Mouse (Mus musculus) lung, adult 2 months (tissue): ENCODE data around the gene Szt2. TPM values are rescaled to one million over a fixed set of nuclear protein-coding genes. Genes with fewer than 3 reads are reported as not detected.

Experiments
- DNase-seq: peaks from one replicate; pipeline ENCODE4 v3.0.0; 2022
- H3K4me1 ChIP-seq: fragments of 200-500 bp; 2 replicates; pipeline ENCODE4 v1.6.1; 2011; ENCODE audit warnings: low read length; ENCODE audit not compliant: control insufficient read depth, insufficient read depth
- H3K4me3 ChIP-seq: fragments of 200-500 bp; replicated peaks from 2 replicates; pipeline ENCODE3; 2011; ENCODE audit warnings: low read depth, mild to moderate bottlenecking, control low read depth, low read length; ENCODE audit errors: extremely low read depth
- CTCF ChIP-seq: fragments of 200-500 bp; IDR thresholded peaks from 2 replicates; pipeline ENCODE4 v1.5.1; 2011; ENCODE audit warnings: mild to moderate bottlenecking, low read length, control low read depth; ENCODE audit not compliant: insufficient read depth
- POLR2A ChIP-seq: fragments of 200-500 bp; IDR thresholded peaks from 2 replicates; pipeline ENCODE4 v1.6.1; 2011; ENCODE audit warnings: low read depth, mild to moderate bottlenecking, control low read depth, low read length, borderline replicate concordance; ENCODE audit errors: extremely low read depth
- WGBS: fragments of 180-500 bp; shearing (Covaris S2); methylation state at CpG from one replicate; pipeline ENCODE4 v1.1.7; 2018; 5-methylcytosine and 5-hydroxymethylcytosine counted together
- polyA plus RNA-seq: library from polyadenylated mRNA; depleted of rRNA; stranded (reverse); fragments of >200 nt; gene quantifications from 2 replicates; pipeline ENCODE4 v1.2.3, GENCODE M21; 2012

Gene Szt2
- polyA plus RNA-seq, 1 experiment = 54.4 TPM

GRCm38 (mm10) chr4:118362879-118363278, 46.2 kb downstream of the Szt2 start:
- no peak for TF ChIP-seq CTCF
- TF ChIP-seq POLR2A = no peak
- Histone ChIP-seq H3K4me3 (no peak overlapping the region), H3K4me1 (no peaks in the 10 kb centered on the region; the same call in none of the 2 replicates)
- WGBS = 70% methylated on average over 6 of the region's 6 CpGs
- no peak for DNase-seq

- Histone ChIP-seq H3K4me1 (no peaks in the 10 kb centered on the region; the same call in none of the 2 replicates), H3K4me3 (no peak overlapping the region)
- TF ChIP-seq POLR2A (no peak), CTCF (no peak)
- 92% methylated on average over 5 of the region's 5 CpGs for WGBS
- no peak for DNase-seq
Observed at GRCm38 (mm10) chr4:118361451-118361850, 47.6 kb downstream of the Szt2 start.

GRCm38 (mm10) chr4:118359896-118360720, 49.0 kb downstream of the Szt2 start:
- Histone ChIP-seq H3K4me3 (peak overlapping the region; percentile 72), H3K4me1 (no peaks in the 10 kb centered on the region; the same call in 1 of the 2 replicates)
- TF ChIP-seq POLR2A (peak; percentile 59; the same call in 1 of the 2 replicates), CTCF (no peak)
- WGBS = 2% methylated on average over 54 of the region's 54 CpGs
- DNase-seq = peak; percentile 82

DNA sequence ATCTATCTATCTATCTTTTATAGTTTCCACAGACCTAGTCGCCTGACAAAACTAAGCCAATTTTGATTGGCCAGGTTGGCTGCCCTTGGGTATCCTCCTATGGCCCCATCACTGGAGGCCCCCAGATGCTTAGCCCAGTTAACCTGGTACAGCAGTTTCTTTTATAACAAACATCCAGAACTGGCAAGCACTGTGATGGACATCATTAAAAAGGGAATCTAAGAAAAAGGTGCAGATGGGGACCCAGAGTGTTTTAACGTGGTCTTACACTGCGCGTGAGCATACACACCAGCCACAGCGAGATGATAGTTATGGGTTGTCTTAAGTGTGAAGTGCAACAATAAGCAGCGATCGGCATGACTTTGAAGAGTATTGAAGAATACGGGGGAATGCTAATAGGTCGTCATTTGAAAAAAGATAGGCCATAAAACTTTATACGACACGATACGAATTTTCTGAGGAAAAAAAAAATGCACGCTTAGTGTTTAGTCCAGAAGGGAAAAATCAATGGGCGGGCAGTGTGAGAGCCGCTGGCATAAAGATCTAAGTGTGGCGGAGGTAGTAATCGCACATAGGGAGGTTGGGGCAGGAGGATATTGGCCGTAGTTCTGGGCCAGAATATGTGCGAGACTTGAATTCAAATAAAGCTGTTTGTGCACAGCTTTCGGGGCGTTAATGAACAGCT, 49.7 kb downstream of the Szt2 start:
- WGBS = 10% methylated on average over 21 of the region's 21 CpGs
- no peaks in the 10 kb centered on the region; the same call in 1 of the 2 replicates for H3K4me1 ChIP-seq
- TF ChIP-seq POLR2A = no peak
- no peak for TF ChIP-seq CTCF
- no peak for DNase-seq
- peak overlapping the region; percentile 72 for H3K4me3 ChIP-seq

GRCm38 (mm10) chr4:118358159-118358895, 50.7 kb downstream of the Szt2 start:
- no peak for DNase-seq
- Histone ChIP-seq H3K4me3 (no peak overlapping the region), H3K4me1 (no peaks in the 10 kb centered on the region; the same call in 1 of the 2 replicates)
- WGBS = 83% methylated on average over 17 of the region's 17 CpGs
- TF ChIP-seq CTCF (no peak), POLR2A (no peak)

- TF ChIP-seq CTCF (no peak), POLR2A (no peak)
- WGBS = 90% methylated on average over 8 of the region's 8 CpGs
- no peaks in the 10 kb centered on the region; the same call in 1 of the 2 replicates for H3K4me1 ChIP-seq
- H3K4me3 ChIP-seq = no peak overlapping the region
- DNase-seq = no peak
Observed at GRCm38 (mm10) chr4:118357504-118357903, 51.6 kb downstream of the Szt2 start.

GRCm38 (mm10) chr4:118356738-118357137, 52.3 kb downstream of the Szt2 start:
- 74% methylated on average over 6 of the region's 6 CpGs for WGBS
- TF ChIP-seq CTCF (no peak), POLR2A (no peak)
- no peak overlapping the region for H3K4me3 ChIP-seq
- DNase-seq = no peak
- no peaks in the 10 kb centered on the region; the same call in 1 of the 2 replicates for H3K4me1 ChIP-seq

- no peak for TF ChIP-seq POLR2A
- no peak for TF ChIP-seq CTCF
- no peak overlapping the region for H3K4me3 ChIP-seq
- DNase-seq = no peak
- WGBS = 66% methylated on average over 3 of the region's 3 CpGs
- no peaks in the 10 kb centered on the region; the same call in 1 of the 2 replicates for H3K4me1 ChIP-seq
Observed at GRCm38 (mm10) chr4:118354289-118354688, 54.8 kb downstream of the Szt2 start.

DNA sequence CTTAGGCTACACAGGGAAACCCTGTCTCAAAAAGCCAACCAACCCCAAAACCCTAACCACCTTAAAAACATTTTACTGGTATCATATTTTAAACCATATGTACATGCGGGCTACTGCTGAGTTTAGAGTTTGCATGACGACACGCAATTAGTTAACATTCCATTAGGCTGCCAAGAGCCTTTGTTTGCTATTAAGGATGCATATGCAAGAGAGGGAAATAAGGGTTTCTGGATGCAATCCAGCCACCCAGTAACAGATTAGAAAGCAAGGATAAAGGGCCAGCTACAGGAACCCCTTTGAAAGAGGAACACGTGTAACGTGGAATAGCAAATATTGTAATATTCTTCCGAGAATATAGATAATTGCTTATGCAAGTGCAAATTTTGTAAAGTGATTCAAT, 55.4 kb downstream of the Szt2 start:
- H3K4me1 ChIP-seq = no peaks in the 10 kb centered on the region
- 66% methylated on average over 6 of the region's 6 CpGs for WGBS
- H3K4me3 ChIP-seq = no peak overlapping the region
- TF ChIP-seq POLR2A (no peak), CTCF (no peak)
- DNase-seq = no peak

DNA sequence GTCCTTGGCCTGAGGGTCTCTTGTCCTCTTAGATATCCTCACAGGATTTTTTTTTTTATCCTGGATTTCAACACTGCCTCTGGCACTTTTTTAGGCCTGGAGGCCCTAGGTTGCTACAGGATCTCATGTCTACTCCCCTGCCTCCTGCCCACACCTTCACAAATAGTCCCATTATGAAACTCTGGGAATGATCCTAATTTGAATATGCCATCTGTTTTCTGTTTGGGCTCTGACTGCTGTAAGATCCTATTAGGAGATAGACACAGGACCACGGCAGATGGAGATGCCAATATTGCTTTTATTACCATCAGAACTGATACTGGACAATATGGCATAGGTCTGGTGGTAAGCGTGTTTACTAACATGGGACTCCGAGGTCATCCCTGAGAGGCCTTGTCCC, 57.2 kb downstream of the Szt2 start:
- no peaks in the 10 kb centered on the region; the same call in 1 of the 2 replicates for H3K4me1 ChIP-seq
- 93% methylated on average over 3 of the region's 3 CpGs for WGBS
- no peak overlapping the region for H3K4me3 ChIP-seq
- DNase-seq = no peak
- no peak for TF ChIP-seq POLR2A
- TF ChIP-seq CTCF = no peak
